Mouse (Mus musculus) hindbrain, embryonic 13.5 days (tissue): ENCODE measurements at regions not wholly inside any gene's neighbourhood (a gene's known extent, or its start where the extent isn't known, plus 50 kb on each side); places are given as distances from the start of the nearest gene placed in this dataset.
A peak's percentile ranks its signal among the peaks of the same experiment; 100 is the strongest.

ENCODE experiments used
- ATAC-seq: fragments of 200-750 bp; cut with Nextera tagmentation; 2 replicates; pipeline ENCODE4 v1.8.0; 2017; ENCODE audit warnings: moderate TSS enrichment; ENCODE audit not compliant: low FRiP score
- H3K27ac ChIP-seq: fragments of 300-500 bp; sonication (generic); 2 replicates; pipeline ENCODE4 v1.5.1; 2015; ENCODE audit warnings: inconsistent platforms, mild to moderate bottlenecking, moderate library complexity
- H3K27me3 ChIP-seq: fragments of 300-500 bp; sonication (generic); 2 replicates; pipeline ENCODE4 v1.6.1; 2015; ENCODE audit warnings: mild to moderate bottlenecking, inconsistent platforms
- H3K36me3 ChIP-seq: fragments of 300-500 bp; sonication (generic); 2 replicates; pipeline ENCODE4 v1.6.1; 2015; ENCODE audit warnings: mild to moderate bottlenecking, inconsistent platforms
- H3K4me1 ChIP-seq: fragments of 300-500 bp; sonication (generic); replicated peaks from 2 replicates; pipeline ENCODE4 v1.6.1; 2015; ENCODE audit warnings: inconsistent platforms
- H3K4me2 ChIP-seq: fragments of 300-500 bp; sonication (generic); 2 replicates; pipeline ENCODE4 v1.6.1; 2015; ENCODE audit warnings: inconsistent platforms, mild to moderate bottlenecking, moderate library complexity
- H3K4me3 ChIP-seq: fragments of 300-500 bp; sonication (generic); 2 replicates; pipeline ENCODE4 v1.5.1; 2015; ENCODE audit warnings: mild to moderate bottlenecking, inconsistent platforms
- H3K9ac ChIP-seq: fragments of 300-500 bp; sonication (generic); 2 replicates; pipeline ENCODE4 v1.6.1; 2015; ENCODE audit warnings: mild to moderate bottlenecking, inconsistent platforms
- H3K9me3 ChIP-seq: fragments of 300-500 bp; sonication (generic); 2 replicates; pipeline ENCODE4 v1.6.1; 2016; ENCODE audit warnings: inconsistent platforms
- WGBS: fragments of 180-500 bp; shearing (Covaris S2); methylation state at CpG from one replicate; pipeline ENCODE4 v1.1.7; 2015; 5-methylcytosine and 5-hydroxymethylcytosine counted together

- Histone ChIP-seq H3K9me3 (no peaks in the 10 kb centered on the region), H3K4me1 (no peaks in the 10 kb centered on the region), H3K4me2 (no peak overlapping the region), H3K9ac (no peak overlapping the region), H3K27me3 (no peaks in the 10 kb centered on the region), H3K4me3 (no peak overlapping the region), H3K36me3 (no peaks in the 10 kb centered on the region), H3K27ac (no peak overlapping the region)
- 77% methylated on average over 2 of the region's 2 CpGs for WGBS
- no peak for ATAC-seq
Measured at GRCm38 (mm10) chr16:84039946-84040345, 475.0 kb upstream of the A730009L09Rik start.

- no peaks in the 10 kb centered on the region for H3K4me1 ChIP-seq
- no peak overlapping the region for H3K9ac ChIP-seq
- peak; percentile 90 for ATAC-seq
- no peaks in the 10 kb centered on the region for H3K27me3 ChIP-seq
- H3K4me3 ChIP-seq: no peak overlapping the region
- no peak overlapping the region for H3K4me2 ChIP-seq
- 77% methylated on average over 4 of the region's 4 CpGs for WGBS
- H3K27ac ChIP-seq: no peak overlapping the region
- no peaks in the 10 kb centered on the region for H3K36me3 ChIP-seq
- H3K9me3 ChIP-seq: 0 out of 2 replicates have a peak, but pooled peaks cover 3% of the 10 kb centered on the region
Measured at GRCm38 (mm10) chr16:84042010-84042449, 472.9 kb upstream of the A730009L09Rik start.

GRCm38 (mm10) chr16:84045333-84045732 is 469.6 kb upstream of the A730009L09Rik start:
- H3K27ac ChIP-seq: no peak overlapping the region
- H3K4me2 ChIP-seq: no peak overlapping the region
- no peaks in the 10 kb centered on the region for H3K4me1 ChIP-seq
- H3K27me3 ChIP-seq: no peaks in the 10 kb centered on the region
- no peaks in the 10 kb centered on the region for H3K36me3 ChIP-seq
- 82% methylated on average over 1 of the region's 1 CpGs for WGBS
- H3K4me3 ChIP-seq: no peak overlapping the region
- H3K9ac ChIP-seq: no peak overlapping the region
- ATAC-seq: no peak
- H3K9me3 ChIP-seq: 0 out of 2 replicates have a peak, but pooled peaks cover 3% of the 10 kb centered on the region
